Mouse (Mus musculus) heart, postnatal 0 days (tissue): ENCODE measurements around the gene Il4.

Experiments used
- CTCF ChIP-seq: IDR thresholded peaks from 2 replicates; pipeline ENCODE4 v1.5.1; 2016; ENCODE audit warnings: antibody characterized with exemption, control low read depth, low read depth
- EP300 ChIP-seq: IDR thresholded peaks from 2 replicates; pipeline ENCODE4 v1.6.1; 2016; ENCODE audit warnings: antibody characterized with exemption, low read depth

GRCm38 (mm10) chr11:53623573-53623972, 5.1 kb upstream of the Il4 start:
- no peak for TF ChIP-seq CTCF
- no peak for TF ChIP-seq EP300
